Mouse (Mus musculus) liver, embryonic 14.5 days (tissue): Measurements from ENCODE around the gene Arhgap20.

Source experiments
- CTCF ChIP-seq: IDR thresholded peaks from 2 replicates; pipeline ENCODE4 v1.5.1; 2016; ENCODE audit warnings: antibody characterized with exemption, low read depth, control low read depth
- EP300 ChIP-seq: IDR thresholded peaks from 2 replicates; pipeline ENCODE4 v1.6.1; 2016; ENCODE audit warnings: antibody characterized with exemption, low read depth

DNA sequence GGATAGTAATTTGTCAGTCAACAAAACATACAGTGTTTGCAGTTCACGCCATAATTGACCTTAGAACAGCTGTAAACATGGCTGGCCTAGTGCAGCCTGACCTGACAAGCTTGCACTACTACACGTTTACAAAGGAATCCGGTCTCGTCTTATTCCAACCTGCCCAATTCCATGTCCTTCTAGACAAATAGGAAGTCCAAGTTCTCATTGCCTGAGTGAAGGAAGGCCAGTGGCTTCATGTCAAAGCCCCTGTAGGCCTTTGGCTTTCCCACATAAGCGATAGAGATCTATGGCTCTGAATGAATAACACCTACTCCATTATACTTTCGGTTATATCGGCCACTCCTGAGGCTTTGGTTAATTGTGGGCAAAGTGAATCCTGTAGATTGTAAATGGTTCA, 16.0 kb downstream of the Arhgap20 start:
- TF ChIP-seq CTCF (no peak), EP300 (no peak)
